Mouse (Mus musculus) G1E-ER4 (cell line): Measurements from ENCODE around the gene Serpina9. TPM values are rescaled to one million over a fixed set of nuclear protein-coding genes. Genes with fewer than 3 reads are reported as not detected.

ENCODE experiments used
- GATA1 ChIP-seq: IDR thresholded peaks from one replicate; pipeline ENCODE4 v1.8.0; 2012; ENCODE audit warnings: low read length, inconsistent platforms
- polyA plus RNA-seq: library from polyadenylated mRNA; stranded (reverse); fragments of >175 nt; gene quantifications from 2 replicates; pipeline ENCODE4 v1.2.3, GENCODE M21; 2012

Serpina9 gene
- polyA plus RNA-seq: not detected in 2 replicates

DNA sequence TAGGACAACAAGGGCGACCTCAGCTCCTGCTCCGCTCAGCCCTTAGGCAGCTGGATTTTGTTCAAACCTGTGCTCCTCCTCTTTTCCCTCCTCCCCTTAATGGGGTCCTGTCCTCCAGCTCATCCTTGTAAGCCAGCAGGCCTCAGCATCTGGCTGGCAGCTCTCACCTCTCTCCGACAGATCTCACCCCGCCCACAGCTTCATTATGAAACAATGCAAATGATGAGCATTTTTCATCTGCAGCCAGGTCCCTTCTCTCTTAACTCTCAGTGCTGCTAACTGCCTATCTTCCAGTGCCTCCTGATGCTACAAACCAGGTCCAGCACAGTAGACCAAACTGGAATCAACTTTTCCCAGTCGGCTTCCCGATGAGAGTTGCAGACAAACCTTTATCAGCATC, at the start of gene Serpina9:
Serpina9 (minus strand) TSS at position 136 of the 400 bp plus-strand sequence.
- TF ChIP-seq GATA1: no peak

DNA sequence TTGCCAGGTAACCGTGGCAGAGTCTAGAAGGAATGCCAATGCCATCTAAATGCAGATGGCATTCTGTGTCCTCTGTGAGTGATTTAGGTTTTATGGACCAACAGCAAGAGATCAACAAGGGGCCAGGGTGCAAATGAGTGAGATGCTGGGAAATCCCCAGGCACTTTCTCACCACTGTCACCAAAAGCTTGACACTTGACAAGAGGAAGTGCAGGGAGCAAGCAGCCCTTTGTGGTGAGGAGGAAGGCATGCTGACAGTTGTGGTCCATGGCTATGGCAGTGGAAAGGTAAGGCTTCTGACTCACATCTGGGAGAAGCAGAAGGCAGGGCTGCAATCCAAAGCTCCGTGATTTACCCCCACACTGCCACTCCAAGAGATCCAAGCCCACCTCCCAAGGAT, 48.3 kb upstream of the Serpina9 start:
- no peak for TF ChIP-seq GATA1

DNA sequence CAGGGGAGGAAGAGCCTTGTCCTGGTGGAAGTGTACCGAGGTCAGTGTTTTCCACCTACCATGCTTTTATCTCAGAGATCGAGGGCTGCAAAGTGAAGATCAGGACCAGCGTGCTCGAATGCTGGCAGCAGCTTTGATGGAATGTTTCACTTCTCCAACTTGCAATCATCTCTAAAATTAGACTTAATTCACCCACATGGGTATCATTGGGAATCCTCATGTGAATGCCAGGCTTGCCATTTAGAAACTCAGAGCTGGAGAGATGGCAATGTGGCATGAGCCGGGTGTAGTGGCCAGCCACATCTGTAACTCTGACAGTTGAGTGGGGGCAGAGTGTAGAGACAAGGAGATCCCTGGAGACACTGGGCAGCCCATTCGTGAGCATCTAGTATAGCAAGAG, 46.6 kb upstream of the Serpina9 start:
- no peak for TF ChIP-seq GATA1

DNA sequence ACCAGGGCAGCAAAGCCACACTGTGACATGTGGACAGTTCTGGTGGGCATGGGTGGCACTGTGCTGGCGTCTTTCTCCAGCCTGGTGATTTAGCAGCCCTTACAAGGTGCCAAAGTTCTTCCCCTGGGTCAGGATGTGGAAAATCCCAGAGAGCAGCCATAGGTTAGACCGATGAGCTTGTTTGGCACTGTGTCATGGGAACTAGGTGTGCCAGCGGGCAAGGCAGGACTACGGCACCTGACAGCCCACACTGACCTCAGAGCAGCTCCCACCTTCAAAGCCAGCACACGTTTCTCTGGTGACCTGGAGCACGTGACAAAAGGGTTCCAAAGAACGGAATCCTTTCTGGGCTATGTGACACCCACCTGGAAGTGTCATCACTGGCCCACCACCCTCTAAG, 44.0 kb upstream of the Serpina9 start:
- no peak for TF ChIP-seq GATA1

DNA sequence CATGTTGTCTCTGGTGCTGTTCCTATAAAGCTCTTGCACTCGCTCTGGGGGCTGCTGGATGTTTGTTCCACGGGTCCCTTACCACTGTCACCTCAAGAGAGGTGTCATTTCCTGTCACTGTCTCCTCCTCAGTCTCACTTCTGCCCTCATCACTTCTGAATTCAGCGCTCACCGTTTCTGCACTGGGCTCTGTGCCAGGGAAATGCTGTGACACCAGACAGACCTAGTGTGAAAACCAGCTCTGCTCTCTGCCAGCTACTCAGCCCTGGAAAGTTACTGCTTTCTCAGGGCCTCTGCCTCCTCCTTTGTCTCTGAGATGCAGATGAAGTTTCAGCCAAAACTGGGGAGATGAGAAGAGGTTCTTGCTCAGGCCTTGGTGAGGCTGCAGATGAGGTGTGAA, 43.5 kb upstream of the Serpina9 start:
- no peak for TF ChIP-seq GATA1

DNA sequence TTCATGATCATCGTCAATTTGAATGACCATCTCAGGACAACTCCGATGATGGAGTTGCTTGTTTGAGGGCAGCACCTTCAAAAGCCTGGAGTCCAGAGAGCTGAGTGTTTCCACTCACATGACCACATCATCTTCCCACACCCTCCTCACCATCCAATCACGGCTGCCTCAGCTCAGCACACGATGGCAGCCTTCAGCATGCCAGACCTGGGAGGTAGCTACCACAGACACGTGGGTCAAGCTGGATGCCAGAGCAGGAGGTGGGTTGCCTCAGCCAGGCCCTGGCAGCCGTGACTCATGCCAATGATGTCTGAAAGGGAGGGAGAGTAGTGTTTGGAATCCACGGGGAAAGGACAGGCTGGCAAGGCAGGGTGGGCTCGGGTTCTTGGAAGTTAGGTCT, 42.2 kb upstream of the Serpina9 start:
- TF ChIP-seq GATA1: no peak

DNA sequence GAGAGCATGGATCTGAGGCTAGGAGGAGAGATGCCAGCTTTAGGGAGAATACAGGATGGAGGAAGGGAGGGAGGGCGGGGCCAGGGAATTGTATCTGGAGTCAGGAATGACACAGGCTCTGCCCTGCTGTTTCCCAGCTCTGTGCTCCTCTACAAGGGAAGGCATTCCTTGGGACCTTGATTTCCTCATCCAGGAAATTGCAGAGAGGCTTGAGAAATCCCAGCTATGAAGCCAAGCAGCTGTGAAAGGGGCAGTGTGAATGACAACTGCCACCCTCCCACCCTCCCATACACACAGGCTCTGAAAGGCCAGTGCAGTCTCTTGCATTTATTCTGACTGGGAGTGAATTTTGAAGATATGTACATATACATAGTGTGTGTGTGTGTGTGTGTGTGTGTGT, 40.4 kb upstream of the Serpina9 start:
- TF ChIP-seq GATA1: no peak

DNA sequence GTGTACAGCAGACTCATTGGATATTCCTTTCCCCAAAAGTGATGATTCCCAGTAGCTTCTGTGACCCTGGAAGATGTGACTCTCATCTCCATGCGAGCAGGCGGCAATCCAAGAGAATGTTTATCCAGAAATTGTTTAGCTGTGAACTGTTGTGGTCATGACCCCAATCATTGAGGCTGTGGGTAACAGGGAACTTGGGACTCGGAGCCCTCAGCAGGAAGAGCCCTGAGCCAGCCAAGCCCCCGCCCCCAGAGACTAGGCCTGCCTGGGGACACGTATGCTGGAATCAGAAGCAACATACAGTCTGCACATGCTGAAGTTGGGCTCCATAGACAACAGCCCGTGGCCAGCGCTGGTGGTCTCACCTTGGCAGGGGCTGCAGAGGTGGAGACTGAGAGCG, 32.2 kb upstream of the Serpina9 start:
- no peak for TF ChIP-seq GATA1

DNA sequence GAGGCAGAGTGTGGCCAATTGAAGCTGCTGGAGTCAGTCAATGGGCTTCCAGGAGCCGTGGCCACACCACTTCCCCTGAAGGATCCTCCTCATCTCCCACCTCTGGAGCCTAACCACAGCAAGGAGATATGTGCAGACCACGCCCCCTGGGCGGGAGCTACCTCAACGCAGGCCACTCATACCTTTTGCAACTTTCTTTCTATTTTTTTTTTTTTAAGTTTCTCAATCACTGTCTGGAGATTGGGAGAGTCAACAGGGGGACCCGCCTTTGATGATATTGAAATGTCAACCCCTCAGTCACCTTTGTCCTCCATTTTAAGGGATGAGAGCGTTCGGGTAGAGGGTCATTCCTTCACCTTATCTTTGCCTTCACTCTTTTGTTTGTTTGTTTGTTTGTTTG, 30.8 kb upstream of the Serpina9 start, which contains the start of gene Serpina12:
Serpina12 (minus strand) TSS at position 101 of the 400 bp plus-strand sequence.
- TF ChIP-seq GATA1: no peak

DNA sequence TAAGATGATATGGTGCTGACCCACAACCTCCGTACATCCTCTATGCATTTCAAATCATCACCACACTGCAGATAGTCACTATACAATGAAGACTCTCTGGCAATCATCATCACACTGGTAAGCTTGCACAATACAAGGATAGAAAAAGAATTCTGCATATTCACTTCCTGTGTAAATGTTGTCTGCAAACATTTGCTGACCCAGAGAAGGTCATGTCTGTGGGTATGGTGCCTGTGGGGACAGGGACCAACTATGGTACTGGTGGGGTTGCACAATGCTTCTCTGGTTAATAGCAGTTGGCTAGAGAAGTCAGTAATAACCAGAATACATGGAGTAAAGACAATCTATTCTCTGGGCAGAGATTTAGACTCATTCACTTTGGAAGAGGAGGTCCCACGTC, 29.2 kb upstream of the Serpina9 start:
- TF ChIP-seq GATA1: no peak

DNA sequence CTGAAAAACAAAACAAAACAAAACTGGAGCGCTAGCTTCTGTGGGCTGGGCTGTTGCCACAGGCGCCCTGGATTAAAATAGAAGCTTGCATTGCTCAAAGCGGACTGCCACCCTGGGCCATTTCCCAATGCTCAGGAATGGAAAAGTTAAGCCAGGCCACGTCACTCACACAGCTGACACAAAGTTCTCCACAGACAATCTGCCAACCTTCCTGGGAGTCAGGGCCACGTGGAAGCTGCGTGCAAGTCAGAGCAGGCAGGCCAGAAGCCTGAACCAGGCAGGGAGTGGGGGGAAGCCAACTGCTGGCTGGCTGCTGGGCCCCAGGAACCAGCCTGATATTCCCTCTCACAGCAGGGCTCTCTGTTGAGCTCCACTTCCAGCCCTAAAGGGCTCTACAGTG, 27.8 kb upstream of the Serpina9 start:
- no peak for TF ChIP-seq GATA1

DNA sequence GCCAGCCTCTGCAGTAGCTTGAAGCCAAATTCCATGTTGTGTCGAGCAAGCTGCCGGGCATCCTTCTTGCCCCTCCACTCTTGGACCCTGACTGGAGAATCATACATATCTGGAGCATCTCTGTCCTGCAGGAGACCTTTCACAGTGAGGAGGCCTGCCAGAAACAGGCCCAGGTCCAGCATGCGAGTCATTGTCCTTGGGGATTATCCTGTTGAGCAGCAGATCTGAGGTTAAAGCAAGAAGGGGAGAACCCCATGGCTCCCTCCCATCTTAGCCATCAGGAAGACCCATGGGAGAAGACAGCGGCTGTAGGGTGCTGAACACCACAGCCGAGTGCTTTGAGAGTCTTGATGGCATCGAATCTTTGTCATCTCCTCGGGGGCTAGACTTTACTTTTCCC, 24.6 kb upstream of the Serpina9 start:
- no peak for TF ChIP-seq GATA1

DNA sequence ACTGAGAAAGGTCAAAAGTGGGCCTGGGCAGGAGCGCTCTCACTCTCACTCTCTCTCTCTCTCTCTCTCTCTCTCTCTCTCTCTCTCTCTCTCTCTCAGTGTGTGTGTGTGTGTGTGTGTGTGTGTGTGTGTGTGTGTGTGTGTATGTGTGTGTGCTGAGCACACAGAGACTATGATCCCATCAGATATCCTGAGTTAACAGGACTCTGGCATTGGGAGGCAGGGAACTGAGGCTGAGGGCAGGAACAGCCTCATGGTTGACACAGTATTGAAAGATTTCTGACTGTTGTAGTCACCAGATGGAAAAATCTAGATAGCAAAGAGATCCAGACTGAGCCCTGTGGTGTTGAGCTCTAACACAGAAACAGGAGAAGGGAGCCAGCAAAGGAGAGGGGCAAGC, 20.2 kb upstream of the Serpina9 start:
- no peak for TF ChIP-seq GATA1

DNA sequence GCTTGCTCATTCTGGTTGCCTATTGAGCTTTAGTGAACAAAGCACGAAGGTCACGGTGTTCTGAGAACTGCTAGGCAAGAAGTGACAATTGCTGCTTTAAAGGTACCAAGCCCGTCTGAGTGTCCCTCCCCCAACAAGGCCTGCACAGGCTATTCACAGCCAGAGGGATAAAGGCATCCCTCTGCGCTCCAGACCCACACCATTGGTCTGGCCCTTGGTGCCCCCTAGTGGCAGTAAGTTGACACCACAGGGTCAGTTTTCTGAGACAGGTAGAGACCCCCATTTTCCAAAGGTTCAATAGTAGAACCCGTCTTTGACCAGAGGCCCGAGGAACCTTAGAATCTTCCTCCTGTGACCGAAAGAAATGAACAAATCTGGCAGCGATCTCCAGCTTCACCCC, 16.4 kb upstream of the Serpina9 start:
- TF ChIP-seq GATA1: no peak

DNA sequence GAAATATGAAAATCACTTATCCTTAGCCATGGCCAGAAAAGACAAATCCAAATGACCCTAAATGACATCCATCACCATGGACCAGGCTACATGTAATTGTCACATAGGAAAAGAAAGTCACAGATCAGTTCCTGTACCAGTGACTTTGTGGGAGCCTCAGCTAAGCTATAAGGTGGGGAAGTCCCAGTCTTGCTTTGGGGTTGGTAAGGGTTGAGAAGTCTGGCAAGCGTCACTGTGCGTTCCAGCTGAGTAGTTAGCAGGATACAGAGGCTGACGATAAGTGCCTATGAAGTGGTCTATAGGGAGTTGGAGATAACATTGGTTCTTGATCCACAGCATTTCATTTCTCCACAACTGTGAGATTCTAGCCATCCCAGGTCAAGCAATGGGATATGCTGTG, 1.7 kb upstream of the Serpina9 start:
- no peak for TF ChIP-seq GATA1

DNA sequence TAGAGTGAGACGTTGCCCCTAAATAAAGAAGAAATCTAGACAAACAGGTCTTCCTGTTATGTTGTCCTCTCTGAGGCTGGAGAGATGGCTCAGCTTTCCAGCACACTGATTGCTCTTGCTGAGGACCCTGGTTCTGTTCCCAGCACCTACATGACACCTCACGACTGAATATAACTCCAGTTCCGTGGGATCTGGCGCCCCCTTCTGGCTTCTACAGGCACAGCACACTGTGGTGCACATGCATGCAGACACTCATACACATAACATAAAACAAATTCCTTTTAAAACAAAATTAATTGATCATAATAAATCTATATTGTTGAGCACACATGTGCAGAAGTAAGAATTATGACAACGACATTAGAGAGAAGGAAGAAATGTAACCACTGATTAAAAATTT, 8.9 kb downstream of the Serpina9 start:
- no peak for TF ChIP-seq GATA1

DNA sequence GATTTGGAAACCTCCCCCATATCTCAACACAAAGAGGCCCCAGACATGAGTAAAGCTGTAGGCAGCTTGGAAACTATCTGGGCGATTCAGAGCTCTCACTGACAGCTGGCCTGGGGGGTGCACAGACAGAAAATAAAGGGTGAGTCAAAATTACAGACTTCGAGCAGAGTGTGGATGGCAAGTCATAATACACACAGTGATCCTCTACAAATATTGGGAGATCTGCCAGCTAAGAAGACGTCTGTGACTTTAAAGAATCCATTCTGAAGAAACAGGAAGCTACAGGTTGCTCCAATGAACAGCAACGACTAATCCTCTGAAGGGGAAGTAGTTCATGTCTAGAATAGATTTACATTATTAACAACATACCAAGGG, 10.3 kb downstream of the Serpina9 start:
- no peak for TF ChIP-seq GATA1

DNA sequence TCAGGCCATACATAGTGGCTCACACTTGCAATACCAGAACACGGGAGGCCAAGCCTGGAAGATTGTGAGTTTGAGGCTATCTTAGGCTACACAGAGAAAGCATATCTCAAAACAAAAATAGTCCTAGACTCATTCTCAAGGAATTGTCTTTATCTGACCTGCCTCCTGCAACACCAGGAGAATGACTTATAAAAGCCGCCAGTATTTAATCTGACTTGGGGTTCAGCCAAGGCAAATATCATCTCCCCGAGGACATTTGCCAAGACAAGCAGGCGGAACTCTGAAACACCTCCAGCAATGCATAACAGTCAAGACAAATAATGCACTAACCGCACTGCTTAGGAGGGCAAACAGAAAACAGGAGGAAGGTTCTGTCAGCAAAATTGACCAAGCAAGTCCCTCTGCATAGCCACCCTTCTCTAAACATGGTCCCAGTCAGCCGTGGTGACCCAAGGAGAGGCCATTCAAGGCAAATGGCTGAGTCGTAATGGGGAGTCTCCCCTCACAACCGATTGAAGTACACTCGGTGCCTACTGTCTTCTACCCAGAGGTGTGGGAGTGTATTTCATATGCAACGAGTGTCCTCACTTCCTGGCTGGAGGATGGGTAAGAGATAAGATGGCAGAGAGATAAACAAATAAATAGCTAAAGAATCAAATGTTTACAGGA, 10.9 kb downstream of the Serpina9 start:
- TF ChIP-seq GATA1: no peak
